Mouse (Mus musculus): ENCODE data around the gene Nxf1. TPM values are rescaled to one million over a fixed set of nuclear protein-coding genes. Genes with fewer than 3 reads are reported as not detected.

Nxf1 gene
- total and polyA plus RNA-seq, 3 experiments = 66.5 to 136 (median 101) TPM

DNA sequence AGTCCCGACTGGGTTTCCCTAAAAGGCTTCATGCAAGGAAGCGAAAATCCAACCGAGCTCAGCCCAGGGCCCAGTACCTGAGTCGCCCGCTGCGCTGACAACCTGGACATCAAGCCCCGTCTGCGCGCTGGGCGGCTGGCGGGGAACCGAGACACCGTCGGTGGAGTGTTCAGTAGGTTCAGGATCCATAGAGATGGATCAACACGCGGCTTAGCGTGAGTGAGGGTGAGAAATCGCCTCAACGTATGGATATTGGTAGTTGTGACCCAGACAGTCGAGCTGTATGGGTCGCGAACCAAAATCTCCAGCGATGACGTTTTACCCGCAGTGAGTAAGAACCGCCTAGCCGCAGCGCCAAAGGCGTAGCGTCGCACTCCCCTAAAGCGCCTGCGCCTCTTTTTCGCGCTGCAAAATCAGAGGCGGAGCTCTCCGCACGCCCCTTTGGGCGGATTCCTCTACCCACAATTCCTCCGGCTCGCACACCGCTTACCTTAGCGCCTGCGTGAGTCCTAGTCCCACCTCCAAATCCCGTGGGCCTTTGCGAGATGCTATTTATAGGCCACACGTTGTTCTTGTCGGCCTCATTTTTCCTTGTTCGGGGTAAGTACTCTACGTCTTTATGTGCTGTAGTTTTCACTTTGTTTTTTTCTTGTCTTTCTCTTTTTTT, 33.8 kb upstream of the Nxf1 start, which contains the start of gene Slc3a2:
Slc3a2 (minus strand) TSS at position 463 of the 667 bp plus-strand sequence.
- Histone ChIP-seq H3K79me2 (replicated peaks; ENCODE audit: control insufficient read depth, extremely low read depth, insufficient read depth, poor library complexity, severe bottlenecking) (peaks cover 40% of the 10 kb centered on the region), H3K4me2 (ENCODE audit: insufficient read depth, low read depth, poor library complexity, severe bottlenecking) (peak within 1 kb of the TSS; percentile 100), H3K9me3 (replicated peaks; ENCODE audit: low read length) (no peaks in the 10 kb centered on the region), H3K4me3 (replicated peaks in 1 of 3; ENCODE audit: low read depth in 2 of 3, low read length in 2 of 3, poor library complexity in 1 of 3) (peak within 1 kb of the TSS; percentile 81 to 99 (median 87)), H3K27ac (ENCODE audit: insufficient read depth, low read depth) (peak within 1 kb of the TSS; percentile 93), H3K9ac (ENCODE audit: insufficient read depth, low read depth) (peak within 1 kb of the TSS; percentile 100), H3K36me3 (replicated peaks in 1 of 2; ENCODE audit: control insufficient read depth in 1 of 2, insufficient read depth in 1 of 2, low read length in 1 of 2) (peaks cover 26 to 34% of the 10 kb centered on the region in 2 experiments), H3K4me1 (ENCODE audit: control insufficient read depth in 1 of 2, insufficient read depth in 2 of 2) (peaks cover 2 to 40% of the 10 kb centered on the region in 2 experiments; a peak in 3 of 4 replicates), H3K27me3 (replicated peaks) (no peaks in the 10 kb centered on the region)
- TF ChIP-seq CHD2 (IDR thresholded peaks at IDR 0.05; ENCODE audit: low read length) (no peak), POLR2AphosphoS2 (IDR thresholded peaks at IDR 0.05; ENCODE audit: low read depth, low read length) (peak; percentile 99), JUN (IDR thresholded peaks at IDR 0.05; ENCODE audit: insufficient read depth, low read depth, low read length) (no peak; the same call in 1 of the 2 replicates), E2F4 (IDR thresholded peaks at IDR 0.05; ENCODE audit: insufficient replicate concordance, low read depth, low read length) (peak; percentile 98), MXI1 (IDR thresholded peaks at IDR 0.05; ENCODE audit: low read depth, low read length) (peak; percentile 73), MAZ (IDR thresholded peaks at IDR 0.05; ENCODE audit: low read depth, low read length) (no peak), ELF1 (IDR thresholded peaks at IDR 0.05; ENCODE audit: low read depth, low read length) (peak; percentile 25; the same call in 1 of the 2 replicates), RAD21 (IDR thresholded peaks at IDR 0.05; ENCODE audit: low read depth, low read length) (no peak), HCFC1 (IDR thresholded peaks at IDR 0.05; ENCODE audit: low read depth, low read length) (peak; percentile 86), SMC3 (IDR thresholded peaks at IDR 0.05; ENCODE audit: low read depth, low read length) (no peak), IRF4 (IDR thresholded peaks at IDR 0.05; ENCODE audit: low read depth, low read length) (peak; percentile 62; the same call in 1 of the 2 replicates), PAX5 (IDR thresholded peaks at IDR 0.05; ENCODE audit: low read length) (no peak), GABPA (IDR thresholded peaks at IDR 0.05; ENCODE audit: insufficient replicate concordance, low read depth, low read length) (no peak), ZNF384 (IDR thresholded peaks at IDR 0.05; ENCODE audit: low read depth, low read length) (peak; percentile 84), ZMIZ1 (IDR thresholded peaks at IDR 0.05; ENCODE audit: low read depth, low read length) (peak; percentile 99), MYC (IDR thresholded peaks at IDR 0.05; ENCODE audit: low read depth, low read length) (peak; percentile 100), ZKSCAN1 (IDR thresholded peaks at IDR 0.05; ENCODE audit: borderline replicate concordance, low read depth, low read length) (no peak), MAX (IDR thresholded peaks at IDR 0.05; ENCODE audit: low read length) (peak; percentile 97), CHD1 (IDR thresholded peaks at IDR 0.05; ENCODE audit: low read depth, low read length) (no peak), UBTF (IDR thresholded peaks at IDR 0.05; ENCODE audit: low read depth, low read length) (no peak), JUND (conservative IDR thresholded peaks at IDR 0.05; ENCODE audit: low read depth, low read length) (peak; percentile 30; the same call in 1 of the 2 replicates), NRF1 (IDR thresholded peaks at IDR 0.05; ENCODE audit: low read depth, low read length) (peak; percentile 92), RCOR1 (conservative IDR thresholded peaks at IDR 0.05; ENCODE audit: low read depth, low read length) (no peak), MAFK (IDR thresholded peaks at IDR 0.05; ENCODE audit: insufficient replicate concordance, low read length) (no peak), ETS1 (conservative IDR thresholded peaks at IDR 0.05; ENCODE audit: low read depth, low read length) (0 out of 2 replicates have a peak, but pooled peaks have one; percentile 16), BHLHE40 (IDR thresholded peaks at IDR 0.05; ENCODE audit: low read depth, low read length) (no peak), SIN3A (IDR thresholded peaks at IDR 0.05; ENCODE audit: low read length) (peak; percentile 85; the same call in 1 of the 2 replicates), CTCF (conservative IDR thresholded peaks at IDR 0.05 in 1 of 2, IDR thresholded peaks at IDR 0.05 in 1 of 2; ENCODE audit: low read depth in 2 of 2, low read length in 2 of 2) (no peak), TCF12 (IDR thresholded peaks at IDR 0.05; ENCODE audit: low read depth, low read length) (peak; percentile 95), USF2 (conservative IDR thresholded peaks at IDR 0.05; ENCODE audit: low read depth, low read length) (no peak), TBP (conservative IDR thresholded peaks at IDR 0.05; ENCODE audit: low read depth, low read length) (peak; percentile 99), NELFE (IDR thresholded peaks at IDR 0.05; ENCODE audit: low read depth, low read length) (peak; percentile 100), USF1 (IDR thresholded peaks at IDR 0.05; ENCODE audit: low read depth, low read length) (no peak), KAT2A (IDR thresholded peaks at IDR 0.05; ENCODE audit: insufficient replicate concordance, low read length) (peak; percentile 83; the same call in 1 of the 2 replicates), POLR2A (IDR thresholded peaks at IDR 0.05; ENCODE audit: low read depth, low read length) (peak; percentile 98), MEF2A (IDR thresholded peaks at IDR 0.05; ENCODE audit: borderline replicate concordance, low read depth, low read length) (peak; percentile 48; the same call in 1 of the 2 replicates), EP300 (IDR thresholded peaks at IDR 0.05; ENCODE audit: low read length) (no peak), ZC3H11A (IDR thresholded peaks at IDR 0.05; ENCODE audit: low read depth, low read length) (no peak)
- peak; percentile 98 for DNase-seq (ENCODE audit: extremely low read depth)
- in situ Hi-C loops (cut with MboI; ENCODE audit: low pct_ligation_motif_present, low pct_unique_long_range_greater_than_20kb, low sequenced_read_pairs) = no loop called here
- dilution Hi-C loops (cut with MboI; ENCODE audit: extremely low pct_ligation_motif_present, extremely low pct_unique_long_range_greater_than_20kb, low sequenced_read_pairs) = no loop called here

All from CH12.LX (cell line).